Mouse (Mus musculus) spleen, adult 2 months (tissue): ENCODE results near the gene Itpr3. TPM values are rescaled to one million over a fixed set of nuclear protein-coding genes. Genes with fewer than 3 reads are reported as not detected.

Experiments
- DNase-seq, 2 experiments: peaks; one replicate each; pipeline versions ENCODE4 v3.0.0 to v3.0.0-alpha.2; 2012 to 2021; ENCODE audit warnings: low spot score in 2 of 2, low read depth in 1 of 2
- H3K27ac ChIP-seq: fragments of 200-500 bp; 2 replicates; pipeline ENCODE4 v1.5.1; 2012; ENCODE audit warnings: low read length, inconsistent platforms; ENCODE audit not compliant: insufficient read depth
- H3K27me3 ChIP-seq: fragments of 200-500 bp; 2 replicates; pipeline ENCODE4 v1.6.1; 2012; ENCODE audit warnings: mild to moderate bottlenecking, moderate library complexity, low read length, inconsistent platforms; ENCODE audit not compliant: control insufficient read depth, insufficient read depth
- H3K36me3 ChIP-seq: fragments of 200-500 bp; 2 replicates; pipeline ENCODE4 v1.6.1; 2012; ENCODE audit warnings: mild to moderate bottlenecking, low read length, inconsistent platforms; ENCODE audit not compliant: control insufficient read depth, insufficient read depth
- H3K4me1 ChIP-seq: fragments of 200-500 bp; 2 replicates; pipeline ENCODE4 v1.6.1; 2011; ENCODE audit warnings: inconsistent platforms; ENCODE audit not compliant: control insufficient read depth, insufficient read depth, insufficient read length
- H3K4me3 ChIP-seq: fragments of 200-500 bp; 2 replicates; pipeline ENCODE4 v1.5.1; 2011; ENCODE audit warnings: mild to moderate bottlenecking, inconsistent platforms; ENCODE audit not compliant: insufficient read depth, insufficient read length; ENCODE audit errors: extremely low read depth
- CTCF ChIP-seq: fragments of 200-500 bp; IDR thresholded peaks from 2 replicates; pipeline ENCODE4 v1.5.1; 2011; ENCODE audit warnings: mild to moderate bottlenecking, inconsistent platforms; ENCODE audit not compliant: insufficient read depth, insufficient read length, insufficient replicate concordance; ENCODE audit errors: extremely low read depth
- POLR2A ChIP-seq: fragments of 200-500 bp; IDR thresholded peaks from 2 replicates; pipeline ENCODE4 v1.6.1; 2011; ENCODE audit warnings: low read depth, low read length, inconsistent platforms
- WGBS: fragments of 180-500 bp; shearing (Covaris S2); methylation state at CpG from one replicate; pipeline ENCODE4 v1.1.7; 2018; 5-methylcytosine and 5-hydroxymethylcytosine counted together
- polyA plus RNA-seq: library from polyadenylated mRNA; depleted of rRNA; stranded (reverse); fragments of >200 nt; gene quantifications from 2 replicates; pipeline ENCODE4 v1.2.3, GENCODE M21; 2012

The Itpr3 gene
- polyA plus RNA-seq, 1 experiment: 50.9 TPM

GRCm38 (mm10) chr17:27074849-27075745, 18.0 kb downstream of the Itpr3 start:
- Histone ChIP-seq H3K36me3 (peaks cover 7% of the 10 kb centered on the region), H3K4me3 (no peak overlapping the region), H3K27ac (peak overlapping the region; percentile 51), H3K4me1 (peaks cover 22% of the 10 kb centered on the region; the same call in 1 of the 2 replicates), H3K27me3 (no peaks in the 10 kb centered on the region)
- no peak for TF ChIP-seq POLR2A
- no peak for TF ChIP-seq CTCF
- no peak for DNase-seq
- WGBS: 55% methylated on average over 17 of the region's 17 CpGs

DNA sequence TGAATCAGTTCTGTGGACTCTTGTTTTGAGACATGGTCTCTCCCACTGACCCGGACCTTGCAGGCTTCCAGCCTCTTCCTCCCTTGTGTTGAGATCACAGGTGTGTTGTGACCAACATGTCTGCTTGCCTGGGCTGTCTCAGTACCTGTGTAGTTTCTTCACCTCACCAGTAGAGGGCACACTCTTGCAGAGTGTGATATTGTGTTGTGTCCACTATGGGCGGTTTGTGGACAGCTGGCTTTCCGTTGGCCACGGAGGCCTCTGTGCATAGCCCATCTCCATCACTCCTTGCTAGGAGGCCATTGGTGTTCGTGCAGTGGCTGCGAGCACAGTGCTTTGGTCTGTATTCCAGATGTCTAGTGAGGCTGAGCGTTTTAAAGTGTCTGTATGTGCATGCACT, 20.0 kb downstream of the Itpr3 start:
- no peaks in the 10 kb centered on the region for H3K27me3 ChIP-seq
- H3K36me3 ChIP-seq: peaks cover 7% of the 10 kb centered on the region
- DNase-seq: no peak
- 93% methylated on average over 7 of the region's 7 CpGs for WGBS
- H3K4me3 ChIP-seq: no peak overlapping the region
- H3K27ac ChIP-seq: no peak overlapping the region
- TF ChIP-seq POLR2A: no peak
- peak; percentile 9; the same call in 1 of the 2 replicates for TF ChIP-seq CTCF
- H3K4me1 ChIP-seq: peaks cover 22% of the 10 kb centered on the region; the same call in 1 of the 2 replicates

- TF ChIP-seq POLR2A (no peak), CTCF (peak; percentile 44; the same call in 1 of the 2 replicates)
- WGBS: 86% methylated on average over 6 of the region's 6 CpGs
- Histone ChIP-seq H3K4me3 (no peak overlapping the region), H3K27ac (no peak overlapping the region), H3K36me3 (peaks cover 7% of the 10 kb centered on the region), H3K27me3 (no peaks in the 10 kb centered on the region), H3K4me1 (peaks cover 22% of the 10 kb centered on the region; the same call in 1 of the 2 replicates)
- DNase-seq: no peak
Observed at GRCm38 (mm10) chr17:27077920-27078319, 20.8 kb downstream of the Itpr3 start.

GRCm38 (mm10) chr17:27078499-27078898, 21.4 kb downstream of the Itpr3 start:
- Histone ChIP-seq H3K4me3 (no peak overlapping the region), H3K36me3 (peaks cover 7% of the 10 kb centered on the region), H3K27me3 (no peaks in the 10 kb centered on the region), H3K4me1 (peaks cover 23% of the 10 kb centered on the region; the same call in 1 of the 2 replicates), H3K27ac (no peak overlapping the region)
- no peak for DNase-seq
- WGBS: 81% methylated on average over 6 of the region's 6 CpGs
- no peak for TF ChIP-seq POLR2A
- TF ChIP-seq CTCF: no peak

DNA sequence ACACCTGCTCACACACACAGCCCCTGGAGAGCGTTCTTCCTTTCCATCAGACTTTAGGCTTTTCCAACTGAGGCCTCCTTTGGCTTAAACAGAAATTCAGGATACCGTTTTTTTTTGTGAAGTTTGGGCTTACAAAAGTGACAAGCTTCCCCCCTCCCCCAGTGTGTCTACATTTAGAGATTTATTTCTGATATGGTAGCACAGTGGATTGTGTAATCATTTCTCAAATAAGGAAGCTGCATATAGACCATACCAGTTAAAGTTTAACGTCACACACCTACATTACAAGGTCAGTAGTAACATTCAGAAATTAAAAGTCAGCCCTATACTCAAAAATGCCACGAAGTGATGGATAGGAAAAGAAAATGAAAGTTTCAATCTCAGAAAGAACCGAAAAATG, 24.8 kb downstream of the Itpr3 start:
- TF ChIP-seq CTCF (no peak), POLR2A (no peak)
- H3K4me1 ChIP-seq: peaks cover 6% of the 10 kb centered on the region; the same call in 1 of the 2 replicates
- no peak for DNase-seq
- H3K27me3 ChIP-seq: no peaks in the 10 kb centered on the region
- H3K27ac ChIP-seq: no peak overlapping the region
- WGBS: 63% methylated on average over 5 of the region's 5 CpGs
- H3K4me3 ChIP-seq: no peak overlapping the region
- peaks cover 11% of the 10 kb centered on the region for H3K36me3 ChIP-seq

GRCm38 (mm10) chr17:27082796-27083195, 25.7 kb downstream of the Itpr3 start:
- no peak overlapping the region for H3K27ac ChIP-seq
- no peak for TF ChIP-seq CTCF
- DNase-seq: no peak
- H3K4me3 ChIP-seq: no peak overlapping the region
- peaks cover 10% of the 10 kb centered on the region for H3K36me3 ChIP-seq
- WGBS: 63% methylated on average over 8 of the region's 8 CpGs
- no peaks in the 10 kb centered on the region for H3K27me3 ChIP-seq
- H3K4me1 ChIP-seq: peaks cover 6% of the 10 kb centered on the region; the same call in 1 of the 2 replicates

GRCm38 (mm10) chr17:27083601-27084000, 26.5 kb downstream of the Itpr3 start:
- TF ChIP-seq POLR2A (no peak), CTCF (no peak)
- DNase-seq: no peak
- WGBS: 39% methylated on average over 9 of the region's 9 CpGs
- Histone ChIP-seq H3K4me3 (no peak overlapping the region), H3K4me1 (peaks cover 6% of the 10 kb centered on the region; the same call in 1 of the 2 replicates), H3K27me3 (no peaks in the 10 kb centered on the region), H3K36me3 (peaks cover 10% of the 10 kb centered on the region), H3K27ac (no peak overlapping the region)
